Mouse (Mus musculus) CH12.LX (cell line): ENCODE results near the gene Gpnmb. TPM values are rescaled to one million over a fixed set of nuclear protein-coding genes. Genes with fewer than 3 reads are reported as not detected.

Source experiments
- DNase-seq: peaks from one replicate; pipeline ENCODE4 v3.0.0-alpha.2; 2013; ENCODE audit errors: extremely low read depth
- H3K27ac ChIP-seq: 2 replicates; pipeline ENCODE4 v1.5.1; 2012; ENCODE audit warnings: low read depth, mild to moderate bottlenecking, control low read depth, moderate library complexity; ENCODE audit not compliant: insufficient read depth
- H3K27me3 ChIP-seq: replicated peaks from 2 replicates; pipeline ENCODE3; 2012; ENCODE audit warnings: inconsistent platforms
- H3K36me3 ChIP-seq, 2 experiments: replicated peaks in 1 of 2; 2 replicates each; pipeline versions ENCODE3 to v1.6.1; 2012; ENCODE audit warnings: inconsistent platforms in 1 of 2, low read length in 1 of 2, mild to moderate bottlenecking in 1 of 2, mixed read lengths in 1 of 2, moderate library complexity in 1 of 2; ENCODE audit not compliant: control insufficient read depth in 1 of 2, insufficient read depth in 1 of 2
- H3K4me1 ChIP-seq, 2 experiments: 2 replicates each; pipeline ENCODE4 v1.6.1; 2012; ENCODE audit warnings: inconsistent platforms in 1 of 2, moderate library complexity in 1 of 2; ENCODE audit not compliant: insufficient read depth in 2 of 2, control insufficient read depth in 1 of 2
- H3K4me2 ChIP-seq: 2 replicates; pipeline ENCODE4 v1.6.1; 2012; ENCODE audit warnings: low read depth, mild to moderate bottlenecking, control low read depth; ENCODE audit not compliant: poor library complexity, insufficient read depth, severe bottlenecking
- H3K4me3 ChIP-seq, 3 experiments: fragments of 150-350 bp in 1 of 3; sonication (generic) in 1 of 3; replicated peaks in 1 of 3; 2 replicates each; pipeline versions ENCODE3 to v1.5.1; 2011 to 2012; ENCODE audit warnings: low read depth in 2 of 3, low read length in 2 of 3, mild to moderate bottlenecking in 2 of 3, moderate library complexity in 2 of 3, control low read depth in 1 of 3, improper control_type of control experiment in 1 of 3, inconsistent platforms in 1 of 3, mixed read lengths in 1 of 3; ENCODE audit not compliant: poor library complexity in 1 of 3
- H3K79me2 ChIP-seq: replicated peaks from 2 replicates; pipeline ENCODE4 v1.6.1; 2012; ENCODE audit warnings: mild to moderate bottlenecking, moderate library complexity; ENCODE audit not compliant: control insufficient read depth, poor library complexity, insufficient read depth, severe bottlenecking; ENCODE audit errors: extremely low read depth
- H3K9ac ChIP-seq: 2 replicates; pipeline ENCODE4 v1.6.1; 2012; ENCODE audit warnings: low read depth, mild to moderate bottlenecking, control low read depth, moderate library complexity; ENCODE audit not compliant: insufficient read depth
- H3K9me3 ChIP-seq: replicated peaks from 2 replicates; pipeline ENCODE3; 2012; ENCODE audit warnings: low read length, inconsistent platforms, mixed read lengths
- BHLHE40 ChIP-seq: IDR thresholded peaks from 2 replicates; pipeline ENCODE4 v1.6.1; 2011; ENCODE audit warnings: mild to moderate bottlenecking, low read depth, low read length, improper control_type of control experiment
- CTCF ChIP-seq, 2 experiments: IDR thresholded peaks in 1 of 2; conservative IDR thresholded peaks in 1 of 2; 2 replicates each; pipeline ENCODE4 v1.5.1; 2011 to 2012; ENCODE audit warnings: low read depth in 2 of 2, low read length in 2 of 2, improper control_type of control experiment in 1 of 2, inconsistent platforms in 1 of 2, mild to moderate bottlenecking in 1 of 2, moderate library complexity in 1 of 2
- ELF1 ChIP-seq: IDR thresholded peaks from 2 replicates; pipeline ENCODE4 v1.6.1; 2014; ENCODE audit warnings: low read depth, mild to moderate bottlenecking, inconsistent platforms, low read length, improper control_type of control experiment
- EP300 ChIP-seq: IDR thresholded peaks from 2 replicates; pipeline ENCODE4 v1.6.1; 2011; ENCODE audit warnings: low read length, improper control_type of control experiment
- IRF4 ChIP-seq: IDR thresholded peaks from 2 replicates; pipeline ENCODE4 v1.6.1; 2014; ENCODE audit warnings: low read depth, mild to moderate bottlenecking, inconsistent platforms, low read length, improper control_type of control experiment
- JUND ChIP-seq: conservative IDR thresholded peaks from 2 replicates; pipeline ENCODE4 v1.6.1; 2011; ENCODE audit warnings: low read depth, low read length, improper control_type of control experiment
- MAX ChIP-seq: IDR thresholded peaks from 2 replicates; pipeline ENCODE4 v1.6.1; 2011; ENCODE audit warnings: low read length, improper control_type of control experiment
- MYC ChIP-seq: IDR thresholded peaks from 2 replicates; pipeline ENCODE4 v1.6.1; 2011; ENCODE audit warnings: low read depth, mild to moderate bottlenecking, improper control_type of control experiment, low read length
- NELFE ChIP-seq: IDR thresholded peaks from 2 replicates; pipeline ENCODE4 v1.6.1; 2011; ENCODE audit warnings: low read depth, low read length, improper control_type of control experiment
- PAX5 ChIP-seq: IDR thresholded peaks from 2 replicates; pipeline ENCODE4 v1.6.1; 2012; ENCODE audit warnings: low read length, inconsistent platforms, mixed read lengths
- POLR2AphosphoS2 ChIP-seq: IDR thresholded peaks from 2 replicates; pipeline ENCODE4 v1.6.1; 2011; ENCODE audit warnings: low read depth, low read length, improper control_type of control experiment
- RAD21 ChIP-seq: IDR thresholded peaks from 2 replicates; pipeline ENCODE4 v1.6.1; 2011; ENCODE audit warnings: low read depth, mild to moderate bottlenecking, low read length, improper control_type of control experiment, moderate library complexity
- SMC3 ChIP-seq: IDR thresholded peaks from 2 replicates; pipeline ENCODE4 v1.6.1; 2011; ENCODE audit warnings: low read depth, low read length, improper control_type of control experiment
- TBP ChIP-seq: conservative IDR thresholded peaks from 2 replicates; pipeline ENCODE4 v1.6.1; 2011; ENCODE audit warnings: low read depth, low read length, improper control_type of control experiment
- TCF12 ChIP-seq: IDR thresholded peaks from 2 replicates; pipeline ENCODE4 v1.6.1; 2014; ENCODE audit warnings: low read depth, mild to moderate bottlenecking, inconsistent platforms, low read length, improper control_type of control experiment
- USF2 ChIP-seq: conservative IDR thresholded peaks from 2 replicates; pipeline ENCODE4 v1.6.1; 2011; ENCODE audit warnings: low read depth, low read length, improper control_type of control experiment
- ZC3H11A ChIP-seq: IDR thresholded peaks from 2 replicates; pipeline ENCODE4 v1.6.1; 2012; ENCODE audit warnings: low read depth, mild to moderate bottlenecking, inconsistent platforms, low read length, improper control_type of control experiment
- ZMIZ1 ChIP-seq: IDR thresholded peaks from 2 replicates; pipeline ENCODE4 v1.6.1; 2012; ENCODE audit warnings: low read depth, mild to moderate bottlenecking, inconsistent platforms, low read length, improper control_type of control experiment
- dilution Hi-C: fragments of 300-500 bp; cut with MboI; formaldehyde crosslinking; loops from 2 replicates; pipeline ENCODE4 v1.14.3; 2020; ENCODE audit warnings: low sequenced_read_pairs; ENCODE audit not compliant: extremely low pct_unique_long_range_greater_than_20kb, extremely low pct_ligation_motif_present
- in situ Hi-C: fragments of 300-500 bp; cut with MboI; formaldehyde crosslinking; loops from 3 replicates; pipeline ENCODE4 v1.14.3; 2019; ENCODE audit warnings: low sequenced_read_pairs, low pct_ligation_motif_present, low pct_unique_long_range_greater_than_20kb, mixed read lengths
- polyA plus RNA-seq: library from polyadenylated mRNA; unstranded; fragments of >175 nt; gene quantifications from 2 replicates; pipeline ENCODE4 v1.2.1, GENCODE M21; 2012; ENCODE audit warnings: low read depth; ENCODE audit not compliant: insufficient read length
- total RNA-seq, 2 experiments: library from RNA; depleted of rRNA; stranded (reverse); fragments of 300-350 nt in 1 of 2; fragments of >200 nt in 1 of 2; gene quantifications; 2 replicates each; pipeline ENCODE4 v1.2.3; 2012 to 2014

The Gpnmb gene
- total and polyA plus RNA-seq, 3 experiments, result 0.24 TPM; not detected in 2

GRCm38 (mm10) chr6:49057053-49058021, 21.0 kb downstream of the Gpnmb start:
- no peaks in the 10 kb centered on the region for H3K27me3 ChIP-seq
- dilution Hi-C loops, result no loop called here

DNA sequence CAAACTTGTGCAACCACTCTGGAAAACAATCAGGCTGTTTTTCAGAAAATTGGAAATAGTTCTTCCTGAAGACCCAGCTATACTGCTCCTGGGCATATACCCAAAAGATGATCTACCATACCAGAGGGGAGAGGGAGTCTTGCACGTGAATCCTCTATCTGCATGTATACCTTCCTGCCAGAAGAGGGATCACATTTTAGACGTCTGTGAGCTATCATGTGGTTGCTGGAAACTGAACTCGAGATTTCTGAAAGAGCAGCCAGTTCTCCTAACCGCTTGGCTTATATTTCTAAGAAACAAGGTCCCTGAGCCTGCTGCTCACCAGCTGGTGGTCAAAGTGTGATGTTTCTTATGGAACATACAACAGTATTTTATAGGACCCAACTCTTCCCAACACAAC, 32.0 kb downstream of the Gpnmb start:
- peaks cover 1% of the 10 kb centered on the region for H3K27me3 ChIP-seq
- no peak for DNase-seq
- TF ChIP-seq NELFE (no peak), EP300 (no peak), IRF4 (no peak), ZMIZ1 (no peak), USF2 (no peak), JUND (no peak), BHLHE40 (no peak), MYC (no peak), MAX (no peak), SMC3 (no peak), TBP (no peak), CTCF (conservative IDR thresholded peaks at IDR 0.05 in 1 of 2, IDR thresholded peaks at IDR 0.05 in 1 of 2; ENCODE audit: low read depth in 2 of 2, low read length in 2 of 2) (no peak), POLR2AphosphoS2 (no peak)
- TF ChIP-seq, all 38 proteins: peak for 0
- Histone ChIP-seq H3K9me3 (no peaks in the 10 kb centered on the region), H3K79me2 (no peaks in the 10 kb centered on the region), H3K4me3 (no peak overlapping the region), H3K9ac (no peak overlapping the region), H3K36me3 (no peaks in the 10 kb centered on the region), H3K4me2 (no peak overlapping the region), H3K27ac (no peak overlapping the region), H3K4me1 (0 out of 4 replicates have a peak, but pooled peaks cover 0 to 4% of the 10 kb centered on the region in 2 experiments)
- dilution Hi-C loops, result no loop called here
- in situ Hi-C loops, result no loop called here

More at GRCm38 (mm10) chr6:49057053-49058021, 21.0 kb downstream of the Gpnmb start:
- Histone ChIP-seq H3K4me1 (0 out of 4 replicates have a peak, but pooled peaks cover 0 to 2% of the 10 kb centered on the region in 2 experiments), H3K9me3 (peaks cover 2% of the 10 kb centered on the region), H3K9ac (no peak overlapping the region), H3K4me2 (no peak overlapping the region), H3K36me3 (no peaks in the 10 kb centered on the region), H3K79me2 (no peaks in the 10 kb centered on the region), H3K4me3 (no peak overlapping the region), H3K27ac (no peak overlapping the region)
- in situ Hi-C loops, result loop anchor here (10.0 kb wide), 1 partner anchor 187 kb away; no protein-coding TSS in a partner anchor
- DNase-seq, result peak; percentile 69
- TF ChIP-seq PAX5 (no peak), IRF4 (0 out of 2 replicates have a peak, but pooled peaks have one; percentile 44), RAD21 (peak; percentile 97), TCF12 (0 out of 2 replicates have a peak, but pooled peaks have one; percentile 21), ELF1 (0 out of 2 replicates have a peak, but pooled peaks have one; percentile 38), NELFE (peak; percentile 31; the same call in 1 of the 2 replicates), CTCF (conservative IDR thresholded peaks at IDR 0.05 in 1 of 2, IDR thresholded peaks at IDR 0.05 in 1 of 2; ENCODE audit: low read depth in 2 of 2, low read length in 2 of 2) (peak; percentile 56 to 97; a peak in 3 of 4 replicates), SMC3 (peak; percentile 90), TBP (no peak), ZC3H11A (peak; percentile 57)
